Mouse (Mus musculus): ENCODE data around the gene Olfr186. TPM values are rescaled to one million over a fixed set of nuclear protein-coding genes. Genes with fewer than 3 reads are reported as not detected.

Olfr186 gene
- not detected for polyA plus RNA-seq (2017; shearing (Covaris generic))

GRCm38 (mm10) chr16:59030191-59030590 lies at the start of gene Olfr186:
Olfr186 (minus strand) TSS chr16:59030291.

GRCm38 (mm10) chr16:59077905-59078304 lies 47.8 kb upstream of the Olfr186 start, which contains the start of gene Olfr190:
Olfr190 (minus strand) TSS chr16:59078005.

GRCm38 (mm10) chr16:59039710-59040109 lies 9.6 kb upstream of the Olfr186 start, which contains the start of gene Olfr187:
Olfr187 (minus strand) TSS chr16:59039767.

GRCm38 (mm10) chr16:58995057-58995456 lies 35.0 kb downstream of the Olfr186 start, which contains the start of gene Olfr183:
Olfr183 (plus strand) TSS chr16:58995357.

Other genes with a start within 250 kb of the Olfr186 start
- 0.77 TPM for gene Olfr173, start 230.0 kb downstream of the Olfr186 start, polyA plus RNA-seq (2017; shearing (Covaris generic))
- not detected for gene Olfr175-ps1, start 203.5 kb downstream of the Olfr186 start, polyA plus RNA-seq (2017; shearing (Covaris generic))
- gene Olfr177, start 155.5 kb downstream of the Olfr186 start, polyA plus RNA-seq (2017; shearing (Covaris generic)), result not detected
- not detected for gene Olfr178, start 138.2 kb downstream of the Olfr186 start, polyA plus RNA-seq (2017; shearing (Covaris generic))
- not detected for gene Olfr181, start 101.5 kb downstream of the Olfr186 start, polyA plus RNA-seq (2017; shearing (Covaris generic))
- not detected for gene Olfr180, start 100.9 kb downstream of the Olfr186 start, polyA plus RNA-seq (2017; shearing (Covaris generic))
- gene Olfr183, start 34.9 kb downstream of the Olfr186 start, polyA plus RNA-seq (2017; shearing (Covaris generic)), result not detected
- not detected for gene Olfr187, start 9.5 kb upstream of the Olfr186 start, polyA plus RNA-seq (2017; shearing (Covaris generic))
- 0.02 TPM for gene Olfr190, start 47.7 kb upstream of the Olfr186 start, polyA plus RNA-seq (2017; shearing (Covaris generic))
- gene Olfr191, start 59.5 kb upstream of the Olfr186 start, polyA plus RNA-seq (2017; shearing (Covaris generic)), result not detected
- not detected for gene Olfr193, start 81.6 kb upstream of the Olfr186 start, polyA plus RNA-seq (2017; shearing (Covaris generic))
- gene Olfr194, start 90.8 kb upstream of the Olfr186 start, polyA plus RNA-seq (2017; shearing (Covaris generic)), result not detected
- not detected for gene Olfr195, start 116.8 kb upstream of the Olfr186 start, polyA plus RNA-seq (2017; shearing (Covaris generic))
- gene Olfr196, start 140.2 kb upstream of the Olfr186 start, polyA plus RNA-seq (2017; shearing (Covaris generic)), result not detected
- gene Olfr198, start 173.2 kb upstream of the Olfr186 start, polyA plus RNA-seq (2017; shearing (Covaris generic)), result not detected
- not detected for gene Olfr199, start 189.5 kb upstream of the Olfr186 start, polyA plus RNA-seq (2017; shearing (Covaris generic))
- gene Olfr201, start 242.3 kb upstream of the Olfr186 start, polyA plus RNA-seq (2017; shearing (Covaris generic)), result not detected

All from CD4-positive, CD25-positive, alpha-beta regulatory T cell (primary cell).